Mouse (Mus musculus): Measurements from ENCODE around the gene Tspear.

Tspear gene

DNA sequence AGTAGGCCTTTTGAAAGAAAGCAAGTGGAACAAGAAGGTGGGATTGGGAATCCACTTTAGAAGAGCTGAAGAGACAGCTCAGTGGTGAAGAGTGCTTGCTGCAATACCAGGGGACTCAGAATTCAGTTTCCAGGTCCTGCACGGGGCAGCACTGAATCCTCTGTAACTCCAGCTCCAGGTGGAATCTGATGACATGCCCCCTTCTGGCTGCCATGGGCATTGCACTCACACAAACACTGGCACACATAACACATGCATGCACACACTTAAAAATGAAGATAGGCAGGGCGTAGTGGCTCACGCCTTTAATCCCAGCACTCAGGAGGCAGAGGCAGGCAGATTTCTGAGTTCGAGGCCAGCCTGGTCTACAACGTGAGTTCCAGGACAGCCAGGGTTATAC, 196.2 kb downstream of the Tspear start:
- no peak for DNase-seq

DNA sequence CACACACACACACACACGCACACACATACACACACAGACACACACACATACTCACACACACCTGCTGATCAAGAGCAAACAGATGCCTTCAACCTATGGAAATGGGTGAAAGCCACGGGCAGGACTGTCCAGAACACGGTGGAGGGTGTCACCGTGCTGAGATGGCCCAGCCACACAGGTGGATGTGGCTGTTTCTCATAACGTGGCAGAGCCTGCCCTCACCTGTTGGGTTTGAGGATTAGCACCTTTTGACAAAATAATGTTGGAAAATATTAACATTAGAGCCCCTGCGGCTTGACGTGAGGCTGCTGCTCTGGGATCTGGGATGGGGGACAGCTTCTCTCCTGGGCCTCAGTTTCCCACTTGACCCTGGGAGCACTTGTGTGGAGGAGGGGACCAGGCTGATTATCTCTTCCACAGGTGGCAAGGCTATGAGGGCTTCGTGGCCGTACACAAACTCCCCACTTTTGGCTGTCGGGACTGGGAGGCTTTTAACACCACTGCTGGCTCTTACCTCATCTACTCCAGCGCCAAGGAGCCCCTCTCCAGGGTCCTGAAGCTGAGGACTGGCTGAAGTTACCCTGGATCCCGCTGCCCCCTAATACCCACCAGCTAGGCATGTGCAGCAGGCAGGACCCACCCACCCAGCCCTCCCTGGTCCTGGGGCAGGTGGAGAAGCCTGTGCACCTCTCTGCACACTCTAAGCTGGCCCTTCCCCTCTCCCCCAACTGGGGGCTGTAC, 199.8 kb downstream of the Tspear start:
- DNase-seq = no peak

DNA sequence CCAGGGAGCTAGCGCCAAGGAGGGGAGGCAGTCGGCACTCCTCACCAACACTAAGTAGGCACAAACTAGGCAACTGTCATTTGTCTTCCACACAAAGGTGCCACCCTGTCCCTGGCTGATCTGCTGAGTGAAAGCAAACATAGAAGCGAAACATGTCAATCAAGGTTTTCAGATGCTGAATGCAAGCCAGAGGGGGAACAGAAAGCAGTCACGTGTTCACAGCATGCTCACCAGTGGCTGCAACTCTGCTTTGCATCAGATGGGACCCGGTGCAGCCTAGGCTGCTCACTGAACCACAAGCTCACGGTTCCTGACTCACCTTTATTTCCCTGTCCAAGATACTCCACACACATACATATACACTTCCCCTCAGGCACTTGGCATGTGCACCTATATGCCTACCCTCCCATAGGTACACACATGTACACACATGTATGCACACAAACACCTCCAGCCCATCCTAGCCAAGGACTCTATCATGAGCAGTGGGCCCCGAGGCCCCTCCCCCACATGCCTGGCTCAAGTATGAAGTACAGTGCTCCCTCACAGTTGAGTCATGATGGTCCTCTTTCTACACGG, 204.7 kb downstream of the Tspear start:
- no peak for DNase-seq

DNA sequence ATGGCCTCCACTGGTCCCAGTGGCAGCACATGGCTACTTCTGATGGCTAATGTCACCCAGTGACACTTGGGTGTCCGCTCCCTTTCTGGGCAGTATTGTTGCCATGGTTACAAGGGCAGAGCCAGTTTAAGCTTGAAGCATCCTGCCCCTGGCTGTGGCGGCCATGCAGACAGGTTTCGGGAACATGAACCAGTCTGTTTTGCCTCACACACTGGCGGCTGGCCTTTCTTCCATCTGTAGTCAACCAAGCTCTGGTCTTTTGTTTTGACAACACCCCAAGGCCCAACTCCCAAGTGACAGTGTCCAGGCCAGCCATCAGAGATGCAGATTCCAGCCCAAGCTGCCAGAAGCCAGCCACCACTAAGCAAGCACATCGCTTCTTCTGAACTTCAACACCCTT, 209.2 kb downstream of the Tspear start:
- DNase-seq = no peak

DNA sequence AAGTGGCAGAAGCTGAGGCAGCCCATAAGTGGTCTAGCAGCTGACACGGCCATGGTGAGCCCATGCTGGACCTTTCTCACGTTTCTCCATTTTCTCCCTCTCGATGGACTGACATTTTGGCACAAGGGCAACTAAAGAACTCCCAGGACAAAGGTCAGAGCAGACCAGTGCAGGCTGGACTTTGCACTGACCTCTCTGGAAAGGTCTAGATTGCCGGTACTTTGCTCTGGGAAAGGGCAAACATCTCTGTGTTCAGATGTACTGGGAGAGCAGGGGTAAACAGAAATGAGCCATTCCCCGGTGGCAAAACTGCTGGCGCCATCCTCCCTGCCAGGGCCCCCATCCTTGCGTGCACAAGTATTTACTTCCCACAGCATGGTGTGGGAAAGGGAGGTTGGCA, 213.8 kb downstream of the Tspear start:
- DNase-seq = no peak

DNA sequence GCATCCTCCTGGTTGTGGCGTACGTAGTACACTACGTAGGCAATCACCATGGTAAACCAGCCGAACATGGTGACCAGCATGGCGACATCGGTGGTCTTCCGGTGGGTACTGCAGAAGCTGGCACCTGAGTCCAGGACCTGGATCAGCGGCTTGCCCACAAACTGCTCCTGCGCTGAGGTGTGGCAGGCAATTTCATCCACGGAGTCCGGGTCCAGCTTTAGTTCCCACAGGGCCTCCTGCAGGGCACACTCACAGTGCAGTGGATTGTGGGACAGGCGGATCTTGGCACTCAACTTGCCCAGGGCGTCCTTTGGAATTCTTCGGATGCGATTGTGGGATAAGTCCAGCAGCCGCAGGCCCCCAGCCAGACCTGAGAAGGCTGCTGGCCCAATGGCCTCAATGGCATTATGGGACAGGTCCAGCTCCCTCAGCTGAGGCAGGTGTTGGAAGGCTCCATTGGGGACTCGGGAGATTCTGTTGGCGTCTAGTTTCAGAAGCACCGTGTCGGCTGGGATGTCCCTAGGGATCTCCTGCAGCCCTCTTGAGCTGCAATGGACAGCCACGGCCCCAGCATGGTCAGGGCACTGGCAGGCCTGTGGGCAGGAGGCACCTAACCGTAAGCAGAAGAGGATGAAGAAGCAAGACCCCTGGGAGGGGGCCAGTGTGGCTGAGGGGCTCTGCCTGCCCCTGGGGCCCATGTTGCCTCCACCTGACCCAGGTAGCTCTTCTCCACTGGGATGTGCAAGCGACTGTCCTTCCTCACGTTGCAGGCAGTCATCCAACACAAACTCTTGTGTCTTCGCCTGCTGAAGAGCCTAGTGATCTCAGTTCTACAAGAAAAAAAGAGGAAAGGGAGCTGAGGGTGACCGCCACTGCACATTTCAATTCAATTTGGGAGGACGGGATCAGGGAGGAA, 214.8 kb downstream of the Tspear start:
- no peak for DNase-seq

DNA sequence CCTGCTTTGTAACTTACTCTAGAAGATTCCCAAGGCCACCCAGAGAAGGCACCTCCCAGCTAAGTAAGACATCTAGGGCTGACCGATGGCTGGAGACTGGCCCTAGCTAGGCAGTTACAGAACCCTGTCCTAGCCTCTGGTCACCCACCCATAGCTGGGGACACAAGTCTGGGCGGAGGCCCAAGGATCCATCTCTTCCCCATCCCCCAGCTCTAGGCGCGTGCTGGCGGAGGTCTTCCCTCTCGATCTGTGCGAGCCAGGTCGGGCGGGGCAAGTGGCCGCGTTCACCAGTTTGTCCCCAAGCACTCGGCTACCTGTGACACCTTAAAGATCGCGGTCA, 215.5 kb downstream of the Tspear start:
- peak; percentile 51 for DNase-seq

DNA sequence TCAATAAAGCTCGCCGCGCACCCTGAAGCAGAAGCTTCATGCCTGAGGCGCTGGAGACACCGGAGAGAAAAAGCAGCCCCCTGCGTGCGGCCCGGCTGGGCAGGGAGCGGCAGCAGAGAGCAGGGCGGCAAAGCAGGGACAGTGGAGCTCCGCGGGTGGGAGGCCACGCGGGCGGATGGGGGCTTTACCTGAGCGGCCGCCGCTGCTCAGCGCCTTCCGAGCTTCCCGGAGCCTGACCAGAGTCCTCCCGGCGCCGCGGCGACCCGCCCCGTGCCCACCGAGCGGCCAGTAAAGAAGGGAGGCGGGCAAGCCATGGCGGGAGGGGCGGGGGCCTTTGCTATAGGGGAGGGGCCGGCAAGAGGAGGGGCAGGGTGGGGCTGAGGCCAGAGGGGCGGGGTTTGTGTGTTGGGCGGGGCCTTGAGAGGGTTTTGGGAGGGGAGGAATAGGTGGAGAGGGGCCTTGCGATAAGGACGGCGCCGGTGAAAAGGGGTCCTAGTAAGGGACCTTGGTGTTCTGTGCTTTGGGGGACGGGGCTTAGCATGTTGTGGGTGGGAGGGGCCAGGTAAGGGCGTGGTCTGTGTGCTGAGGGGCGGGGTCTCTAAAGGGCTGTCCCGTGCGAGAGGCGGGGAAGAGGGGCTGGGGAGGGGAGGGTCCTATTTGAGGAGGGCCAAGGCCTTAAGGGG, 216.0 kb downstream of the Tspear start, which contains the start of gene Lrrc3:
Lrrc3 (minus strand) TSS at position 326 of the 683 bp plus-strand sequence.
- DNase-seq = peak; percentile 61

DNA sequence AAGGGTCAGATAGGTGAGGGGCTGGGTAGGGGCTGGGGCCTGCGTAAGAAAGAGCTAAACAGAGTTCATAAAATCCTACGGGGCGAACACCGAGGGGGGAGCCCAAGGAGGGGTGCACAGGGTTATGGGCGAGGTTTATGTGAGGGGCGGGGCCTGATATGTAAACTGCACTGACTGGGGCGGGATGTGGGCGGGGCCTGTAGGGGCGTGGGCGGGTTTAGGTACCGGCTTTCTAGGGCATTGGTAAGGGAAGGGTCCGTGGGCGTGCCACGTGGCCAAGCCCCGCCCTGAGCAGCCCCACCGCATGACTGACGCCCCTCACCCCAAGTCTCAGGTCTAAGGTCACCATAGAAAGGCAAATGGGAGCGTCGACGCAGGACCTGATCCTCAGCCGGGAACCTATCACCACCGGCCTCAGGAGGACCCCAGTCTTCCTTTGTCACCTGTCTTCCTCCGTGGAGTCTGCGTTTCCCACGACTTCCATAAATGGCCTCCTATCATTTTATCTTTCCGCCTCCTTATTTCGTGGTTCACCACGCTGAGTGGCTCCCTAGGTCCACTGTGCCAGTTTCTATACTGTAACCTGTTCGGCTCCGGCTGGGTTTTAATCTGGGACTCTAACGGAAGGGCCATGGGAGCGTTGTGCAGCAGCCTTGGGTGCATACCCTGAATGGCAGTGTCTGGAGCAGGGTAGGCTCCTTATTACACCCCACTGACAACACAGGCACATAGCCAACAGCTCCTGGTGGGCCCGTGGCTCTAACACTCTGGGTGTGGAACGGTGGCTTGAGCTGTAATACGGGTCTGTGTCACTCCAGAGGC, 216.7 kb downstream of the Tspear start:
- peak; percentile 54 for DNase-seq

DNA sequence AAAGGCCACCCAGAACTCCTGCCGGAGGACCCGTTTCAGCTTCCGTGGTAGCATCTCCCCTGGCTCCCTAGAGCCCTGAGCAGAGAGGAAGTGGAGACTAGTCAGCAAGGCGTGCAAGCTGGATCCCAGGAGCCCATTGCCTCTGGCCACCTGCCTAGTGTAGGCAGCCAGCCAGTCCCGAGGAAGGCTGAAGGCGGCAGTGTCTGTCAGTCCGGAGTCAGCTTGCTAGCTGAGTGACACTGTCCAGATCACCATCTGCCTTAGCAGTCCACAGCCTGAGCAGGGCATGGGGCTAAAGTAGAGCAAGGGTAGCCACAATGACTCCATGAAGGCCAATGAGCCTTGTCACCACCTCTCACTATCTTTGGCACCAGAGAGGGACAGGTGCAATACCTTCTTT, 226.2 kb downstream of the Tspear start:
- DNase-seq = no peak

DNA sequence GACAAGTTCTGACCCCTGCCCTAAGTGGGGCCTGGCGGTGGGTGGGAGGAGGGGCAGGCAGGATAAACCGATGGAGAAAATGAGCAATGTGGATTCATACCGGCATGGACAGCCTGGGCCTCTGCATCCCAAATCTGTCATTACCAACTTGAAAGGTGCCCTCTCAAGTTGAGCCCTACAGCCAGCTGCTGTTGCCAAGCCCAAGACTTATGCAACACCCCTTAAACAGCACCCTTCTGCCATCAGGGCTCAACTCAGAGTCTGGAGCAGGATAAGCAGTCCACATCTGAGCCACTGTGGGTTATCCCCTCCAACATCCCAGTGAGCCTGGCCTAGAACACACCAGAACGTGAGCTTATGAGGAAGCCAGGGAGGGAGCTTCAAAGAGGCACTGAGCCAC, 226.9 kb downstream of the Tspear start:
- DNase-seq = no peak

DNA sequence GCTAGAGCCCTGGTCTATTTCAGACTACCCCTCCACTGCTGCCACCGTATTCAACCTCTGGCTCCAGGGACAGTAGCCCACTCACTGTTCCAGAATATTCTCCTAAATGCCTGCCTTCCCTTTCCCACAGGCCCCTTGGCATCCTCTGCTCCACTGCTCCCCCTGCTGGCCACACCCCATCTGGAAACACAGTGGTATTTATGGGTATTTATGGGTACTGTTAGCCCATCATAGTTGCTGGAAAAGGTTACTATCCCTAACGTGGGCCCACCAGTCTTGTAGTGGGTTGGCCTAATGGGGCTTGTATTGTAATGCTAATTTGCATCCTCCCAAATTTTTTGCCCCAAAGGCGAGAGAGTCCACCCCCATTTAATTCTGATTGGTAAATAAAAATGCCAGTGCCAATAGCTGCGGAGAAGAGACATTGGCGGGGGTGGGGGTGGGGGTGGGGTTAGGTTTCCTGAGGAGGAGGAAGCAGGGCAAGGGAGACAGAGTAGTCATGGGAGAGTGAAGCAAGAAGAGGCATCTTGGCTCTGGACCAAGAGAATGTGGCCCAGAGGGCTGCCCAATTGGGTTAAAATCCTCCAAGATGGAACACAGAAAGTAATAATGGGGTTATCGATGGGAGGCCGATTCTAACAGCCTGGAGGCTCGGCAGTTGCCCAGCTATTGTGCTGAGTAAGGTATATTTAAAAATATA, 230.4 kb downstream of the Tspear start:
- peak; percentile 76 for DNase-seq

DNA sequence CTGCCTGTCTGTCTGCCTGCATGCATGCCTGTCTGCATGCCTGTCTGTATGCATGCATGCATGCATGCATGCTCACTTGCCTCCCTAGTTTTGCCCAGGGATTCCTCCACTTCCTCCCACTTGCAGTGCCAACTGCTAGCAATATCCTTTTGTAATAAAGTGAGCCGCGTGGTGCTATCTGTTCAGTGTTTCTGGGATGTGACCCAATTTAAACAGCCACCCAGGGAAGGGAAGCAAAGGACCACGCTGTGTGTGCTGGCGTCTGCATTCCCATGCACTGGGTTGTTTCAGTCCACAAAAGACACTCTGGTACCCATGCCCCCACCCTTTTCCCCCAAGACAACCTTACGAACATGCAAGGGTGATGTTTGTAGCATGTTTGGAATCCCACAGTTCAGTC, 234.6 kb downstream of the Tspear start:
- DNase-seq = no peak

DNA sequence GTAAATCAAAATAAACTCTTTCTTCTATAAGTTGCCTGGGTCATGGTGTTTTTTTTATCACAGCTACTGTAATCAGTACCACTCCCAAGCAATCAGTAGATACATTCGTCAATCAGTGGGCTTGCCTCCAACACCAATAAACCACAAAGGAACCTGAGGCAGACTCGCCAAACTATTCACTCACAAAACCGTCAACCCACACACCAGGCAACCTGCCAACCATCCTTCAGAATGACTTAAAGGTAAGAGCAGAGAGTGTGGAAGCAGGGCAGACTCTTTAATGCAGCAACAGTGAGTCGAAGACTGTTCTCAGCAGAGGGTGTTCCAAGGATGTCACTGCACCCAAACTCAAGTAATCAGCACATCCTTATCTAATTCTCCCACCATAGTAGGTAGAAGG, 236.3 kb downstream of the Tspear start:
- no peak for DNase-seq

DNA sequence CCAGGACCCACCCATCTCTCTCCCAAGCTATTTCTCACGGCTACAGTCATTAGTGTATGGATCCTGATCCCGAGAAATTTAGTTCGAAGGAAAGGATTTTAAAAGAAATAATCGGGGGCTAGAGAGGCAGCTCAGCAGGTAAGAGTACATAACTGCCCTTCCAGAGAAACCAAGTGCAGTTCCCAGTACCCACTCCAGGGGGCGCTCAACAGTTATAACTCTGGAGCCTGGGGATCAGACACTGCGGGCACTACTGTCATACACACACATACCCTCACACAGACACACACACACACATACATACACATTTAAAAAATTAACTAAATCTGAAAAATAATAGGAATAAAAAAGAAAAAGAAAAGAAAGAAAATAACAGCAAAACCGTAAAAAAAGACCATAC, 239.8 kb downstream of the Tspear start:
- peak; percentile 60 for DNase-seq

DNA sequence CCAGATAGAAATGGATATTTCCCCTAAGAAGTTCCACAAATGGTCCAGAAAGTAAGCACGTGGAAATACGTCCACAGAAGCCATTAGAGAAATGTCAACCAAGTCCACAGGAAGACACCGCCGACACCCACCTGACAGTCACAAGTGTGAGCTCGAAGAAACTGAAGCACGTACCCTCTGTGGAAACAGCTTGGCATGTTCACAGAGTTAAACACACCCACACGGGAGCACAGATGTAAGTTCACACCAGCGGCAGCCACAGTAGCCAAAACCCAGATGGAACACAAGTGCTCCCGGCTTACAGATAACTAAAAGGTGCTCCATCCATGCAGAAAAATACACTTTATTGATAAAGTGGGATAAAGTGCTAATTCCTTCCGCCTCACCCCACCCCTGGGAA, 241.0 kb downstream of the Tspear start:
- no peak for DNase-seq

All from lung, postnatal 10 days (tissue).